Mouse (Mus musculus) ES-E14 (cell line): Measurements from ENCODE around the gene Atp6v0e. TPM values are rescaled to one million over a fixed set of nuclear protein-coding genes. Genes with fewer than 3 reads are reported as not detected.

ENCODE experiments used
- DNase-seq: peaks from one replicate; pipeline ENCODE4 v3.0.0-alpha.2; 2013; ENCODE audit warnings: low read depth, low spot score
- H3K27ac ChIP-seq: 2 replicates; pipeline ENCODE4 v1.5.1; 2012; ENCODE audit warnings: low read depth, mild to moderate bottlenecking, low read length, moderate library complexity, mixed read lengths; ENCODE audit not compliant: poor library complexity, insufficient read depth, severe bottlenecking
- H3K36me3 ChIP-seq: 2 replicates; pipeline ENCODE4 v1.6.1; 2012; ENCODE audit warnings: mild to moderate bottlenecking, low read length, moderate library complexity, mixed read lengths; ENCODE audit not compliant: control insufficient read depth, poor library complexity, insufficient read depth, severe bottlenecking
- H3K4me1 ChIP-seq, 2 experiments: fragments of 150-350 bp in 1 of 2; sonication (generic) in 1 of 2; 2 replicates each; pipeline ENCODE4 v1.6.1; 2012; ENCODE audit warnings: low read length in 2 of 2, mild to moderate bottlenecking in 1 of 2, mixed read lengths in 1 of 2; ENCODE audit not compliant: control insufficient read depth in 2 of 2, insufficient read depth in 2 of 2, poor library complexity in 1 of 2
- H3K4me3 ChIP-seq, 2 experiments: fragments of 150-350 bp in 1 of 2; sonication (generic) in 1 of 2; 2 replicates each; pipeline ENCODE4 v1.5.1; 2012; ENCODE audit warnings: low read length in 2 of 2, low read depth in 1 of 2, mild to moderate bottlenecking in 1 of 2, mixed read lengths in 1 of 2; ENCODE audit not compliant: insufficient read depth in 1 of 2, poor library complexity in 1 of 2, severe bottlenecking in 1 of 2
- H3K9ac ChIP-seq: 2 replicates; pipeline ENCODE4 v1.6.1; 2012; ENCODE audit warnings: low read depth, mild to moderate bottlenecking, low read length, mixed read lengths; ENCODE audit not compliant: poor library complexity, insufficient read depth, severe bottlenecking
- H3K9me3 ChIP-seq: fragments of 150-350 bp; sonication (generic); 2 replicates; pipeline ENCODE4 v1.6.1; 2012; ENCODE audit warnings: low read depth, mild to moderate bottlenecking, low read length; ENCODE audit not compliant: control insufficient read depth, insufficient read depth
- CHD2 ChIP-seq: IDR thresholded peaks from 2 replicates; pipeline ENCODE4 v1.6.1; 2014; ENCODE audit warnings: mild to moderate bottlenecking, low read depth, low read length, inconsistent platforms
- HCFC1 ChIP-seq: IDR thresholded peaks from 2 replicates; pipeline ENCODE4 v1.6.1; 2012; ENCODE audit warnings: low read length, inconsistent platforms, borderline replicate concordance; ENCODE audit not compliant: insufficient read depth
- MAFK ChIP-seq: IDR thresholded peaks from 2 replicates; pipeline ENCODE4 v1.6.1; 2014; ENCODE audit warnings: mild to moderate bottlenecking, low read depth, low read length, inconsistent platforms; ENCODE audit not compliant: insufficient read depth
- ZC3H11A ChIP-seq: IDR thresholded peaks from 2 replicates; pipeline ENCODE4 v1.6.1; 2012; ENCODE audit warnings: low read depth, mild to moderate bottlenecking, inconsistent platforms, low read length, borderline replicate concordance
- ZNF384 ChIP-seq: IDR thresholded peaks from 2 replicates; pipeline ENCODE4 v1.6.1; 2012; ENCODE audit warnings: low read depth, low read length, inconsistent platforms
- in situ Hi-C, 2 experiments: fragments of 600-800 bp; cut with MboI; formaldehyde crosslinking; loops; one replicate each; pipeline ENCODE4 v1.15.1; 2025; ENCODE audit warnings: low sequenced_read_pairs in 2 of 2, inconsistent platforms in 1 of 2; ENCODE audit not compliant: unreplicated experiment in 2 of 2
- total RNA-seq: library from RNA; depleted of rRNA; stranded (reverse); fragments of 300-350 nt; gene quantifications from 2 replicates; pipeline ENCODE4 v1.2.3, GENCODE M21; 2012

The Atp6v0e gene
- total RNA-seq, 1 experiment, result 252 TPM

- TF ChIP-seq MAFK (no peak), ZC3H11A (no peak), CHD2 (no peak), ZNF384 (no peak), HCFC1 (no peak)
- H3K9ac ChIP-seq, result no peak overlapping the region
- DNase-seq, result no peak
Observed at GRCm38 (mm10) chr17:26690236-26690635, 27.2 kb downstream of the Atp6v0e start.

DNA sequence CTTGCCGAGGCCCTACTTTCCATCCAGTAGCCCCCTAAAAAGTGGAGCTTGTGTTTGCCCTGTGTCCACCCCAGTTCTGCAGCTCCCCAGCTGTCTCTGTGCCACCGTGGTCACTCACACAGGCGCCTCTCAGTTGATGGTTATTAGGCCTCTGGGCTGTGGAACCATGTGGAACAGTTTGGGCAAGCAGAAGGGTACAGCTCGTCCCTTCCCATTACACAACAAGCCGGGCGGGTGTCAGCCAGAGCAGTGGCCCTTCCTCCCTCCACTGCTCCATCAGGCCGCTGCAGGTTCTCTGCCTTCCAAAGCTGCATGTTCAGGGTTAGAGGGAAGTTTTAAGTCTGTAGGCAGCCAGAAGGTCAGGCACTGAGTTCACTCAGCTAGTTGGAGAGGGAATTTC, 28.1 kb downstream of the Atp6v0e start:
- DNase-seq, result no peak
- Histone ChIP-seq H3K36me3 (no peaks in the 10 kb centered on the region; the same call in 1 of the 2 replicates), H3K4me1 (peaks cover 0 to 4% of the 10 kb centered on the region in 2 experiments; a peak in 2 of 4 replicates), H3K4me3 (no peak overlapping the region), H3K27ac (peak overlapping the region; percentile 12; the same call in 1 of the 2 replicates), H3K9ac (no peak overlapping the region; the same call in 1 of the 2 replicates), H3K9me3 (no peaks in the 10 kb centered on the region)
- TF ChIP-seq MAFK (no peak), ZC3H11A (no peak), CHD2 (no peak), HCFC1 (no peak), ZNF384 (no peak)
- in situ Hi-C loops, result loop anchor here in 1 of 2 experiments (25.0 kb wide), 1 partner anchor 196 kb away; no protein-coding TSS in a partner anchor

More at GRCm38 (mm10) chr17:26690236-26690635, 27.2 kb downstream of the Atp6v0e start:
- in situ Hi-C loops, result loop anchor here in 1 of 2 experiments (25.0 kb wide), 1 partner anchor 197 kb away; no protein-coding TSS in a partner anchor
- Histone ChIP-seq H3K9me3 (no peaks in the 10 kb centered on the region), H3K27ac (no peak overlapping the region), H3K4me3 (no peak overlapping the region), H3K4me1 (peaks cover 0 to 4% of the 10 kb centered on the region in 2 experiments; a peak in 2 of 4 replicates), H3K36me3 (no peaks in the 10 kb centered on the region; the same call in 1 of the 2 replicates)

- no peak overlapping the region for H3K4me3 ChIP-seq
- no peak overlapping the region for H3K9ac ChIP-seq
- H3K36me3 ChIP-seq, result peaks cover 2% of the 10 kb centered on the region; the same call in 1 of the 2 replicates
- in situ Hi-C loops, result loop anchor here in 1 of 2 experiments (25.0 kb wide), 1 partner anchor 194 kb away; no protein-coding TSS in a partner anchor
- no peak for DNase-seq
- peaks cover 0 to 2% of the 10 kb centered on the region in 2 experiments; a peak in 1 of 4 replicates for H3K4me1 ChIP-seq
- no peak for TF ChIP-seq HCFC1
- no peak for TF ChIP-seq MAFK
- TF ChIP-seq CHD2, result no peak
- no peak for TF ChIP-seq ZNF384
- TF ChIP-seq ZC3H11A, result no peak
- H3K27ac ChIP-seq, result no peak overlapping the region
- H3K9me3 ChIP-seq, result no peaks in the 10 kb centered on the region
Observed at GRCm38 (mm10) chr17:26693424-26693823, 30.4 kb downstream of the Atp6v0e start.

DNA sequence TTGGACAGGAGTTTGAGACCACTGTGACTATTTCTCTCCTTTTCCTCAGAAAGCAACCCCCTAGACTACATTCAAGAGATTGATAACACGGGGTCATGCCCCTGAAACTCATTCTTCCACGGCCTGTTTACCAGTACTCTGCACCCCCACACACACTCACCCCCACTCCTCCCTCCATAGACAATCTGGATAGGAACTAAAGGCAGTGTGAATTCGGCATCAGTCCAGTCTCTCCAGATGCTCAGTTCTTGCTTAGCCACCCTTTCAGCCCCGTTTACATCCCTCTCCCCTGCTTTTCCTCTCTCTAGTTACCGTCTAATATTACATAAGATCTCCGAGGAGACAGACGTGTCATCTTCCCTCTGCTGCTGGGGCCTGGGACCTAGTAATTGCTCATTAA, 31.1 kb downstream of the Atp6v0e start:
- TF ChIP-seq CHD2, result no peak
- no peak for TF ChIP-seq ZC3H11A
- TF ChIP-seq HCFC1, result no peak
- no peak for TF ChIP-seq MAFK
- TF ChIP-seq ZNF384, result no peak
- in situ Hi-C loops, result loop anchor here in 1 of 2 experiments (25.0 kb wide), 1 partner anchor 193 kb away; no protein-coding TSS in a partner anchor
- Histone ChIP-seq H3K4me3 (no peak overlapping the region), H3K9me3 (no peaks in the 10 kb centered on the region), H3K9ac (no peak overlapping the region), H3K4me1 (peaks cover 0 to 2% of the 10 kb centered on the region in 2 experiments; a peak in 1 of 4 replicates), H3K36me3 (peaks cover 5% of the 10 kb centered on the region; the same call in 1 of the 2 replicates), H3K27ac (no peak overlapping the region)
- DNase-seq, result no peak
